Mouse (Mus musculus) left cerebral cortex, adult 18-20 months (tissue): ENCODE results near the gene Cep164. TPM values are rescaled to one million over a fixed set of nuclear protein-coding genes. Genes with fewer than 3 reads are reported as not detected.
"Not testable (repeated sequence)": the region's sequence is repeated elsewhere in the genome, so short reads cannot be mapped to it uniquely, and the experiment has no call there.

ENCODE experiments used
- DNase-seq, 2 experiments: peaks; one replicate each; pipeline ENCODE4 v3.0.0; 2021 to 2022; ENCODE audit warnings: low spot score in 2 of 2, mixed read lengths in 1 of 2
- total RNA-seq, 2 experiments: library from RNA; stranded (reverse); gene quantifications; 2 replicates each; pipeline ENCODE4 v1.2.3; 2021

Gene Cep164
- total RNA-seq, 2 experiments from 2014 or later: 12.1 to 13.4 TPM

- no peak for DNase-seq
Measured at GRCm38 (mm10) chr9:45788405-45788804, 40.1 kb downstream of the Cep164 start.

- DNase-seq: no peak
Measured at GRCm38 (mm10) chr9:45787547-45787946, 40.9 kb downstream of the Cep164 start.

GRCm38 (mm10) chr9:45787071-45787470, 41.4 kb downstream of the Cep164 start:
- DNase-seq: no peak

GRCm38 (mm10) chr9:45783249-45784069, 45.0 kb downstream of the Cep164 start:
- DNase-seq: no peak

- DNase-seq: no peak
Measured at GRCm38 (mm10) chr9:45779201-45779600, 49.3 kb downstream of the Cep164 start.

GRCm38 (mm10) chr9:45776176-45776575, 52.3 kb downstream of the Cep164 start:
- DNase-seq: not testable (repeated sequence)

GRCm38 (mm10) chr9:45774088-45774487, 54.4 kb downstream of the Cep164 start:
- no peak for DNase-seq

- DNase-seq: no peak
Measured at GRCm38 (mm10) chr9:45769596-45769995, 58.9 kb downstream of the Cep164 start.

- no peak for DNase-seq
Measured at GRCm38 (mm10) chr9:45768421-45768820, 60.1 kb downstream of the Cep164 start.

GRCm38 (mm10) chr9:45767155-45767554, 61.3 kb downstream of the Cep164 start:
- DNase-seq: no peak

- no peak for DNase-seq
Measured at GRCm38 (mm10) chr9:45766195-45766594, 62.3 kb downstream of the Cep164 start.

- DNase-seq: peak; percentile 81 to 86
Measured at GRCm38 (mm10) chr9:45754452-45755091, 73.9 kb downstream of the Cep164 start.

GRCm38 (mm10) chr9:45749917-45750316, 78.6 kb downstream of the Cep164 start:
- no peak for DNase-seq

GRCm38 (mm10) chr9:45745451-45745850, 83.0 kb downstream of the Cep164 start:
- DNase-seq: no peak

- DNase-seq: no peak
Measured at GRCm38 (mm10) chr9:45740584-45740980, 87.9 kb downstream of the Cep164 start.

- DNase-seq: peak in 1 of 2 experiments; percentile 22
Measured at GRCm38 (mm10) chr9:45739702-45740583, 88.5 kb downstream of the Cep164 start.

- no peak for DNase-seq
Measured at GRCm38 (mm10) chr9:45739001-45739701, 89.3 kb downstream of the Cep164 start.

GRCm38 (mm10) chr9:45733246-45733645, 95.2 kb downstream of the Cep164 start:
- no peak for DNase-seq

- no peak for DNase-seq
Measured at GRCm38 (mm10) chr9:45731851-45732250, 96.6 kb downstream of the Cep164 start.

GRCm38 (mm10) chr9:45719997-45720396, 108.5 kb downstream of the Cep164 start:
- DNase-seq: no peak
